Mouse (Mus musculus) thymus, postnatal 10 days (tissue): ENCODE measurements around the gene Fbxo10.
"Not testable (repeated sequence)": the region's sequence is repeated elsewhere in the genome, so short reads cannot be mapped to it uniquely, and the experiment has no call there.

Experiments
- DNase-seq, 2 experiments: peaks; one replicate each; pipeline ENCODE4 v3.0.0; 2021; ENCODE audit warnings: low spot score in 2 of 2

The Fbxo10 gene

GRCm38 (mm10) chr4:45084021-45084894 is at the start of gene Fbxo10:
Gene Fbxo10 (minus strand): TSS chr4:45084604.
- peak; percentile 68 to 76 for DNase-seq

- no peak for DNase-seq
Measured at GRCm38 (mm10) chr4:45131021-45131420, 46.6 kb upstream of the Fbxo10 start.

- DNase-seq: no peak
Measured at GRCm38 (mm10) chr4:45121311-45121710, 36.9 kb upstream of the Fbxo10 start.

GRCm38 (mm10) chr4:45108456-45109110 is 24.2 kb upstream of the Fbxo10 start:
- no peak for DNase-seq

- DNase-seq: peak; percentile 80
Measured at GRCm38 (mm10) chr4:45107601-45108277, 23.3 kb upstream of the Fbxo10 start, which contains the start of gene Tomm5. Gene Tomm5 (minus strand): TSS chr4:45108114.

- DNase-seq: no peak
Measured at GRCm38 (mm10) chr4:45107066-45107465, 22.7 kb upstream of the Fbxo10 start.

- no peak for DNase-seq
Measured at GRCm38 (mm10) chr4:45106409-45106808, 22.0 kb upstream of the Fbxo10 start.

GRCm38 (mm10) chr4:45097198-45097872 is 12.9 kb upstream of the Fbxo10 start:
- DNase-seq: peak; percentile 16 to 55

- DNase-seq: no peak
Measured at GRCm38 (mm10) chr4:45084895-45085290, 489 bp upstream of the Fbxo10 start.

- DNase-seq: no peak
Measured at GRCm38 (mm10) chr4:45083487-45083886, 917 bp downstream of the Fbxo10 start.

- DNase-seq: no peak
Measured at GRCm38 (mm10) chr4:45082951-45083350, 1.5 kb downstream of the Fbxo10 start.

GRCm38 (mm10) chr4:45081041-45081440 is 3.4 kb downstream of the Fbxo10 start:
- not testable (repeated sequence) for DNase-seq

- no peak for DNase-seq
Measured at GRCm38 (mm10) chr4:45073544-45073943, 10.9 kb downstream of the Fbxo10 start.

- DNase-seq: no peak
Measured at GRCm38 (mm10) chr4:45072261-45072973, 12.0 kb downstream of the Fbxo10 start.

- DNase-seq: no peak
Measured at GRCm38 (mm10) chr4:45067742-45068141, 16.7 kb downstream of the Fbxo10 start.

- no peak for DNase-seq
Measured at GRCm38 (mm10) chr4:45066036-45066730, 18.2 kb downstream of the Fbxo10 start.

GRCm38 (mm10) chr4:45064577-45064976 is 19.8 kb downstream of the Fbxo10 start:
- no peak for DNase-seq

GRCm38 (mm10) chr4:45063836-45064235 is 20.6 kb downstream of the Fbxo10 start:
- not testable (repeated sequence) for DNase-seq

- no peak for DNase-seq
Measured at GRCm38 (mm10) chr4:45055451-45055850, 29.0 kb downstream of the Fbxo10 start.

- DNase-seq: no peak
Measured at GRCm38 (mm10) chr4:45054862-45055261, 29.5 kb downstream of the Fbxo10 start.
